Mouse (Mus musculus): Measurements from ENCODE around the gene Tchp.

Tchp gene

DNA sequence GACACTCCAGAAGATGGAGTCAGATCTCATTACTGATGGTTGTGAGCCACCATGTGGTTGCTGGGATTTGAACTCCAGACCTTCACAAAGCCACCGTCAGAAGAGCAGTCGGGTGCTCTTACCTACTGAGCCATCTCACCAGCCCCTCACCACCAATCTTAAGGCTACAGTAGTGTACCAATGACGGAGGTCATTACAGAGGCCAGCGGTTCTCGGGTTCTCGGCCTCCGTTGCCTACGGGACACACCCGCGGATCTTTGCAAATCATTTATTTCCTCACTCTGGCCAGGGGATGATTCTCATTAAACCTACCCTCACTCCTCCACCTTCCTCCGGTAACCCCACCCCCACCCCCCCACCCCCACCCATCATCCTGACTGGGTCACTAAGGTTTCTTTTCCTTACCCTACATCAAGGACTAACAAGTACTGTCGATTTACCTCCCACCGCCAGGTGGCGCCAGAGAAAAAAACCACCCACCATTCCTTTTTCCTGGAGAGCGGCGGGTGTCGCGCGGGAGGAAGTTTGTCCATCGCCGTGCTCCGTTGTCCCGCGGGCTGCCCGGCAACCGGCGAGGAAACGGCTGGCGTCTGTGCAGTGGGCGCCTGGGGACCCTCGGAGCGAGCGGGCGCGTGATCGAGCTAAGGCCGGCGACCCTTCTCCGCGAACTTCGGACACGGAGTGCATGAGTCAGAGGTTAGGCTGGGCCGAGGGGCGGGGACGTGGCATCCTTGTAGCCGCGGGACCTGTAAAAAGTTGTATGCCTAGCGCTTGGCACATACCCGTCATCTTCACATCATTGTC, at the start of gene Tchp:
Gene Tchp (plus strand): TSS at position 496 of the 804 bp plus-strand sequence.
- DNase-seq = peak; percentile 97 to 98

DNA sequence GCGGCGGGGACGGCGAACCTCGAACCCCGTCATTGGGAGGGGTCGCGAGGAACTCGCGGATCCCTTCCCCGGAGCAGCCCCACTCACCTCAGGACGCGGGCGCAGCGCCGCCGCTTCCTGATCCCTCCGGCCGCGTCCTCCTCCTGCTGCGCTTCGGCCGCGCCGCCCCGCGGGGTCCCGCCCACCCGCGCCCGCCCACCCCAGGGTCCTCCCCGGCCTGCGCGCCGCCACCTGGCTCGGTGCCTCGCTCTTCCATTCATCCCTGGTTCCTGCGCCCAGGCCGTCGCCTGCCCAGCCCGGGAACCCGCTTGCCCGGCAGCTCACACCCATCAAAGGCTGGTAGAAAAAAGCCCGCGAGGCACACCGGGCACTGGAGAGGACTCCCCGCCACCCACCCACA, 49.3 kb upstream of the Tchp start, which contains the start of gene Trpv4:
Gene Trpv4 (minus strand): TSS at position 167 of the 400 bp plus-strand sequence.
- DNase-seq = no peak

DNA sequence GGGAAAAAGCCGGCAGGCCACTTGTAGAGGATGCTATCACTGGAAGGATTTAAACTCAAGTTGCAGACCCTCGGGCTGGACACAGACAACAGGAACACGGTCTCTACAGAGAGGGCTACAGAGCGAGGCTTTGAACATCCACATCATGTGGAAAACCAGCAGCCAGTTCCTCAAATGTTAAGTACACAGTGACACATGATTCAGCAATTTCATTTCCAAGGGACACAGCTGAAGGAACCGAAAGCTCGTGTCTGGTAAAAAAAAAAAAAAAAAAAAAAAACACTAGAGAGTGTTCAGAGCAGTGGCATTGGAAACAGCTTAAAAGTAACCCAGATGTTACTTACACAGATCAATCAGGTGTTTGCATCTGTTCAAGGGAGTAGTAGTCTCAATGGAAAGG, 46.5 kb upstream of the Tchp start:
- DNase-seq = no peak

DNA sequence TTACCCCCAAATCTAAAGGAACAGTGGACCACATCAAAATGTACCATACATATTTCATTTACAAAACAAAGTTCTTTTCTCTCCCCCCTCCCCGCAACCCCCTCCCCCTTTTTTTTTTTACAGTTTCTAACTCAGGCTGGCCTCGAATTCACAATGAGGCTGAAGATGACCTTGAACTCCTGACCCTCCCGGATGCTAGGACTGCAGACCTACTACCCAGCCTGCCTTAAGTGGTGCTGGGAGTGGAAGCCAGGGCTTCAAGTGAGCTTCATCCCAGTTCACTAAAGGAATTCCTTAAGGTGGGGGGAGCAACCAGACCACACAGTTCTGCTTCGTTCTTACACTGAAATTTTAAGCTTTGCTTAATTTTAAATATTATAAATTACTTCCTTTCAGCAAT, 43.4 kb upstream of the Tchp start:
- no peak for DNase-seq

DNA sequence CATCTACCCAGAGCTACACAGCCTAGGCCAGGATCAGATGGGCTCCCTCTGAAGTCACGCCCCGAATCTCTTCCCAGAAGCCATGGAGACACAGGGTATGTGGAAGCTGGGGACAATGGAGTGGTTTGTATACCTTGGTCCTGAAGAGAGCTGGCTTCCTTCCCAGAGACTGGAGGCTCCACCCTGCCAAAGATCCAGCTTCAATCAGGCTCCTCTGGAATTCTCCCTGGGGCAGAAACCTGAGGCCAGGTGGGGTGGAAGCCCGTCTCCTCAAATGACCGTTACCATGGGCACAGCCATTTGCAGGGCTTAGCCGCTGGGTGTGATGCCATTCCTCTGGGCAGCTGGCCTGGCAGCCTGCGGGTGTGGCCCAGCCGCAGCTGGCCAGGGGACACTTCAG, 42.8 kb upstream of the Tchp start:
- no peak for DNase-seq

DNA sequence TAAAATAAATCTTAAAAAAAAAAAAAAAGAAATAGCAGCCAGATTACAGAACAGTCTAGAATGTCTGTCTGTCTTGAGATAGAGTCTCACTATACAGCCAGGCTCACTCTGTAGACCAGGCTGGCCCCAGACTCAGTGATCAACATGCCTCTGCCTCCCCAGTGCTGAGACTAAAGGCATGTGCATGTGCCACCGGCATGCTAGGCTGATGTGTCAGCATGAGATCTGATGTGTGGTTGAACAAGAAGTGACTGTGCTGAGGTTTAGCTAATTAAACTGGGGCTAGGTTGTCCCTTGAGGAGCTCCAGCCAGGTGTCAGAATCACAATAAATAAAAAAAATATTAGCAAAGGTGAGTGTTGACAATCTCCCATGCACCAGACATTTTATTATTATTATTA, 40.9 kb upstream of the Tchp start:
- DNase-seq = no peak

DNA sequence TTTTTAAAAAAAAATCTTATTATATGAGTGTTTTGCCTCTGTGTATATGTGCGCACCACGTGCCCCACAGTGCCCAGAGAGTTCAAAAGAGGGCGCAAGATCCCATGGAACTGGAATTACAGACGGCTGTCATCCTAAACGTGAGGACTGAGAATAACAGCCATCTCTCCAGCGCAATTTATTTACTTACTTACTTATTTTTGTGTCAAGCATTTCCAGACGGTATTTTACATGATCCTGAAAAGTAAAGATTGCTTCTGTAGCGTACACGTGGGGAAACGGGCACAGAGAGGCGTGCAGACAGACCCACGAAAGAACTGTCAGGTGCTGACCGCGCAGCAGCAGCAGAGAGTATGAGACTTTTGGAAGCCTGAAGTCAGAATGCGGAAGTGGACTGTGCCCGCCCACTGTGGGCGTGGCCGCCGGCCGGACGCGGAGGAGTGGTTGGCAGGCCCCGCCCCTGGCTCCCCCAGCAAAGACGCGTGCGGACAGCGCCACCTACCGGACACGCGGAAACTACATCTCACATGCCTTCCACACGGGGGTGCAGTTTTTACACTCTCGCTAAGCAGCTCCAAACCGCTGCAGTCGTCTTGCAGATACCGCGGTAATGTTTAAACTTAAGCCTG, 40.2 kb upstream of the Tchp start:
- peak; percentile 98 to 99 for DNase-seq

DNA sequence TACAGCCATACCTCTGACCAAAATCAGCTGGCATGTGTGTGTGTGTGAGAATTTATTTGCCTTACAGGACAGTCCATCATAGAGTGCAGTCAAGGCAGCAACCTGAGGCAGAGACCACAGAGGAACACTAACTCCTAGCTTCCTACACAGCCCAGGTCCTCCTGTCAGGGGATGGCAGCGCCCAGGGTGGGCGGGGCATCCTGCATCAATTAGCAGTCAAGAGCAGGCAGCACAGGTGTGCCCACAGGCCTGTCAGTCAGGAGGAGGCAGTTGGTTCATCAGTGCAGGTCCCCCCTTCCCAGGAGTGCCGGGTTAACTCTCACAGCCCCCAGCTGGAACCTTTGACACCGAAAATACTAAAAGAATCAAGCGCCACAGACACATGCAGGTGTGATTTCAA, 38.5 kb upstream of the Tchp start:
- DNase-seq = no peak

DNA sequence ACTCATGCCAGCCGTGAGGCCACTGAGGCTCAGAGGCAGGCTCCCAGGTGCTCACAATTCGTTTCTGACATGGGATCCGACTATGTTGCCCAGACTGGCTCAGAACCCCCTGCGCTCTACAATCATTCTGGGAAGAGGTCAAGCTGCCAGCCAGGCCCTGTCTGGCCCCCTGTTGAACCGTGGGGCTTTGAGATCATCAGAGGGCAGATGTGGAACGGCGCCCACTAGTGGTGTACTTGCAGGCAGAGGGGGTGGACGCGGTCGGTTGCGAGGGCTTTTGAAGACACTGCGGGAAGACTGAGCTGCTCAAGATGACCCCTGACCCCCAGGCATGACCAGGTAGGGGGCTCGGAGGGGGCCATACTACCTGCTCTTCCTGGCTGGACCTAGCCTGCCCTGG, 34.4 kb upstream of the Tchp start:
- DNase-seq = no peak

DNA sequence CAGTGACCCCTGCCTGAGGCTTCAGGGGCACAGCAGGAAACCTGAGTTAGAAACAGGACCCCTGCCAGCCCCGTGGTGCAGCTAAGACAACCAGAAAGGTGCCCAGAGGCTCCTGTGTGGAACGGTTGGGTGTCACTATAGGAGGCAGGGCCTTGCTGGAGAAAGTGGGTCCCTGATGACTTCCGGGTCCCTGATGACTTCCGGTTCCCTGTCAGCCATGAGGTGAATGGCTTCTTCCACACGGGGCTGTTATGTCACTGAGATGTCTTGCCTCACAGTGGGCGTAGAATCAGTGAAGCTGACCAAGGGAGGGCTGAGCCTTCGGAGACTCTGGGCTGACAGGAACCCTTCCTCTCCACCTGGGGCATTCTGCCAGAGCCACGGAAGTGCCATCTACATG, 33.0 kb upstream of the Tchp start:
- no peak for DNase-seq

DNA sequence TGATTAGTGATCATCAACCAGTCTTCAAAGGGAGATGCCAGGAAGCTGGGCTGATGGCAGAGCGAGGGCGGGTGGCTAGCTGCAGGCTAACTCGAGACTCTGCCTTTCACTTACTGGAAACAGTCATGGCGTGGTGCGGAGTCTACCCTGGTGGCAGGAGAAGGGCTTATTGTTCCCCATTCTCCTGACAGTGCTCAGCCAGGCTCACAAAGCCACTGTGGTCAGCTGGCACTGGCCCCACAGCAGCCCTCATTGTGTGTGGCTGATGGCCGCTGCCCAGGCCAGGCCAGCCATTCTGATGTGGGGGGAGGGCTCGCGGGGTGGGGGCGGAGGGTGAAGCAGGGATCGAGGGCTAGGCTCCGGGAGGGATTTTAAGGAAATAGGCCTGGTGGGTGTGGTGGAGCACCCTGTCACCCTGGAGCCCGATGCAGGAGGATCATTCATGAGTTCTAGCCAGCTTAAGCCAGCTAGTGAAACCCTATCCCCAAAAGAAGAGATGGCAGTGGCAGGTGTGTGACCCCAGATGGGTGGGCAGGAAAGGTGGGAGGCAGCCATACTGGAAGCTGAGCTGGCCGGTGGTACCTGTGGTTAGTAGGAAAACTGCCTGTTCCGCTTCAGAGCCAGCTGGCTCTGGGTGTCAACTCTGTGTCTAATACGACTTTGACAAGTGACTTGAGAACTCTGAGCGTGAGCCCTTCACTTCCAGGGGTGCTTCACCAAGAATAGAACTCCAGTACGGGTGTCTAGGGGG, 27.5 kb upstream of the Tchp start:
- no peak for DNase-seq

DNA sequence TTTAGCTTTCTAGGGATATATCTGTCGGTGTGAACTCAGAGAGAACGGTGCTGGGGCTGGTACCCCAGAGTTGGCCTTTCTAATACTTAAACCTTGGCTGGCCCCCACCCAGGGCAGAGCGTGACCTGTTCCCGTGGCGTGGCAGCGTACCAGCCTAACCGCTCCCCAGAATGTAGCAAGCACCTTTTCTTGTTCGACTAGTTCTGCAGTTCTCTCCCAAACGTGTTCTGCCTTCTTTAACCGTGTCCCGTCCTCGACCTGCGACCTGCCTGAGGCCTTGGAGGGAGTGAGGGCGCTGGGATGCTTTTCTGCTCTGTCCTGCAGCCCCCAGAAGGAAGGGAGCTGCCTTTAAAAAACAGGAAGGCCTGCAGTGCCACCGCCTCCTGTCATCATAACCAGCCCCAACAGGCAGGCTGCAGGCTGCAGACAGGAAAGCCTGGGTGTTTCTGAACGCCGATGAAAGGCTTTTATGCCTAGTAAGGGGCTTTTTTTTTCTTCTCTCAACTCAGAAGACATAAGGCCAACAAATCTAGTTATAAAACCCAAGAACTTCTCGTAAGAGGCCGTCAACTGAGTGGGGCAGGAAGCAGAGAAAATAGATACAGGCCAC, 26.8 kb upstream of the Tchp start:
- no peak for DNase-seq

DNA sequence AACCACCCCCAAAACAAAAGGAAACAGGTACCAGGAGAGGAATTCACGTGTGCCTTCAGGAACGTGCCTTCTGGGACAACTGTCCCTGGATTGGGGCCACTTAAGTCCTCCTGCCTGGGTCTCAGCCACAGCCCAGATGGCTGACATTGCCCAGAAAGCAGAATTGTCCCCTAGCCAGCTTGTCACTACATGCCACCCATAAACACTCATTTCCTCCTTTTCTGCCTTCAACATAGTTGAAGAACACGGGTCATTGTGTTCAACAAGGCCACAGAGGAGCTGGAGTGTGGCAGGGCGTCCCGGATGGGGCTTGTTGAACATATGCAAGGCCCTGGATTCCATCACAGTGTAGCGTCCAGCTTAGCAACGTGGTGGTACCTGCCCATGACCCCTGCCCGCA, 25.8 kb upstream of the Tchp start:
- DNase-seq = peak; percentile 67 to 71

DNA sequence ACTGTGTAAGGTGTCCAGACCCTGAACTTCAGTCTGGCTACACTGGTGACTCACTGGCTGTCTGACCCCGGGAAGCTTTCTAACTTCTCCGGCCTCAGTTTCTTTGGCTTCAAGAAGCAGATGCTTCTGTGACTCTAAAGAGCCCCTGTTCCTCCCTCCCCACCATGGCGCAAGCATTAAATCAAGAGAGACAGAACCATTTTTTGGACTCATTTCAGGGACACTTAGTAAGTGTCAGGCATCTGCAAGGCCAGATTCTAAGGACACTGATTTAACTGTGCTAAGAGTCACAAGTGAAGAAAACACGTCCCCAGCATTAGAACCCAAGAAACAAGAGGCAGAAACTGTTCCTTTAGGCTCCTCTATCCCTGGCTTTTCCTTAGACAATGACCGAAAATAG, 21.6 kb upstream of the Tchp start:
- DNase-seq = no peak

DNA sequence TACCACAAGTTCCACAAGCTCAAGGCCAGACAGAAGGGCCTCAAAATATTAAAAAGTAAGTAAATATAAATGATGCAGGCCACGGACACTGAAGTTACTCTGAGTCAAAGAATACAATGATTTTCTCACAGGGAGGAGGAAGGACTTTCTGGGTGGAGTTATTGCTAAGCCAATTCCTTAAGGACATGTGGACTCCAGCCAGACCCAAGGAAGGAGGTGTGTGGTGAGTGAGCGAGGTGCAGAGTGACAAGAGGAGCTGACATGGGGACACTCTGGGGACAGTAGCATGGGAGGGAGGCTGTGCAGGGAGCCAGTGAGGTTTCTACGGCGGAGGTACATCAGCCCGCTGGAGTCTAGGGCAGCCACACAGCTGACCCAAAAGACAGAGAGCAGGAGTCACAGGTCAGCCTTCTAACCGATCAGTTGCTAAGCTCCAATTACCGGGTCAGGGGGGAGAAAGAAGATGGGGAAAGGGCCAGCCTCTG, 20.8 kb upstream of the Tchp start:
- no peak for DNase-seq

DNA sequence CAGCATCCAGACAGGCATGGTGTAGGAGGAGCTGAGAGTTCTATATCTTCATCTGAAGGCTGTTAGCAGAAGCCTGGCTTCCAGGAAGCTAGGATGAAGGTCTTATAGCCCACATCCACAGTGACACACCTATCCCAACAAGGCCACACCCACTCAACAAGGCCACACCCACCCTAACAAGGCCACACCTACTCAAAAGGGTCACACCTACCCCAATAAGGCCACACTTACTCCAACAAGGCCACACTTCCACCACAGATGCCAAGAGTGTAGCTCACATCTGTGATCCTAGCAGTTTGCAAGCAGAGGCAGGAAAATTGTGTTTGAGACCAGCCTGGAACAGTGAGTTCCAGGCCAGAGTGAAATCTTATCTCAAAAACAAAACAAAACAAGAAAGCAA, 19.7 kb upstream of the Tchp start:
- no peak for DNase-seq

DNA sequence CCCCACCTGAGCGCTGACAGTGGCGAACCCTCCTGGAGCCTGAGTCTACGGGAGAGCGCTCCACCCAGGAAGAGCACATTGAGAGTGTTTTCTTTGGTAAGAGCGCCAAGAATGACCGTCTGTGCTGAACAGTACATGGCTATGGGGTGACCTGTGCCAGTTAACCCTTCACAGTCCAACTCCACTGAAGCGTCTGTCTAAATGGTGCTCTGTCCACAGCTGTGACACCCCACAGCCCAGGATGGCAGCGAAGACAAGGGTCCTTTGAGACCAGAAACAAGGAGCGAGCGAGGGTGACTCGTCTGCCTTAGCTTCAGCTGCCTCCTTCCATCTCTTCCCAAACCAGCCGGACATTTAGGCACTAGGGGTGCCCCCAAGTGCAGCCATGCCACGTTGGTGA, 18.9 kb upstream of the Tchp start:
- DNase-seq = no peak

DNA sequence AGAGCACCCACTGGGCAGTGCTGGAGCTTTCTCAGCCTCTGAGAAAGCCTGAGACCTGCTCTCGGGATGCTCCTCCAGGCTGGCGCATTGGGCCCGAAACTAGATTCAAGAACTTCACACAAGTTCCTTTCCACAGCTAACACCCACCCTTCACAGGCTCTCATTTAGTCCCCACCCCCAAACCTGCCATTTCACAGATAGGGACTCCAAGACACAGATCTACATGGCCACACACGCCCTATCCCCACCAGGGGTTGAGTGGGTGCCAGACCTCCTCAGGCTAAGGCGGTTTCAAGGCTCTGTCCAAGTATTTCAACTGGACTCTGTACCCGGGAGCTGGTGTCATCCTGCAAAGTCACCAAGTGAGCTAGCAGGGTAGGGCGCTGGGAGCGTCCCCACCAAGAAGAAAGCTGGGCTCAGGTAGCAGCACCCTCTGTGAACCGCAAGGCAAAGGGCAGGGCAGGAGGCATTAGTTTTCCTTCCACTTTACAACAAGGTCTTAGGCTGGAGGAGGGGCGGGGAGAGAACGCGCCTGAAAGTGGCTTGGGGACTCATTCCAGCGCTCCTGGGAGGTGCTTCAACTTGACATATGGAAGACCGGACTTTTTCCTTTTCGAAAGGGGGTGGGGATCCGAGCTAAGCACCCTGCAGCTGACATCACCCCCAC, 17.7 kb upstream of the Tchp start:
- no peak for DNase-seq

DNA sequence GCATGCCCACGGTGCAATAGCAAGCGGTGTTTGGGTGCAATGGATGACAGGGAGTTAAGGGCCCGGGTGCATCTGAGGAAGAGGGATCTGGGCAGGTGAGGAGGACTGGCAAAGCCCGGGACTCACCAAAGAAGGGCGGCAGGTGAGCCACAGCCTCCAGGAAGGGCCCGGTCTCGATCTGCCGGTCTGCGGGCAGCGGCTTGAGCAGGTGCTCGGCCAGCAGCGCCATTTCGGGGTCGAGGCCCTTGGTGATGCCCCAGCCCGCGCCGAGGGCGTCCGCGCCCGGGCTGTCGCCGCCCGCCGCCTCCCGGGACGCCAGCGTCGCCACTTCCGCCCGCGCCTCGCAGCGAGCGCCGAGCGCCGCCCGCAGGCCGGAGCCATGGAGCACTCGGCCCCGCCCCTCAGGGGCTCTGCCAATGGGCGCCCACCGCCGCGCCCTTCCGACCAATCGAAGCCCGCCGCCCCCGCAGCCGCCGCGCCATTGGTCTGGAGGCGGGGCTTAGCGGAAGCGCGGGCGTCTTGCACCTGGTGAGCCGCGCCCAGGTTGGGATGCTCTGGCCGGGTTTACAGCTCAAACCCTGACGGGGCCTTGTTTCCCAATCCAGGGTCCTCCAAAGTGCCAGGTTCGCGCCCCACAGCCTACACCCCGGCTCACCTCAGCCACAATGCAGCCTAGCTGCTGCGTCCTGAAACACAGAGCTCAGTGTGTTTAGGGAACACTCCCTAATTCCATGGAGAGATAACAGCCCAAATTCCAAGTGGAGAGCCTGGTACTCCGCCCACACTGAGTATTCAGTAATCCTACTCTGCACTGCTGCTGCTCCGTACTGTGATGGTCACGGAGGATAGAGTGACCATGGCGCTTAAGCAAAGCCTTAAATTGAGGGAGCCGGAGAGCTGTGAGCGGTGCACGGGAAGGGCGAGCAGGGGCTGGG, 16.7 kb upstream of the Tchp start, which contains the start of gene Gltp:
Gene Gltp (minus strand): TSS at position 352 of the 935 bp plus-strand sequence.
- peak; percentile 92 to 96 for DNase-seq

DNA sequence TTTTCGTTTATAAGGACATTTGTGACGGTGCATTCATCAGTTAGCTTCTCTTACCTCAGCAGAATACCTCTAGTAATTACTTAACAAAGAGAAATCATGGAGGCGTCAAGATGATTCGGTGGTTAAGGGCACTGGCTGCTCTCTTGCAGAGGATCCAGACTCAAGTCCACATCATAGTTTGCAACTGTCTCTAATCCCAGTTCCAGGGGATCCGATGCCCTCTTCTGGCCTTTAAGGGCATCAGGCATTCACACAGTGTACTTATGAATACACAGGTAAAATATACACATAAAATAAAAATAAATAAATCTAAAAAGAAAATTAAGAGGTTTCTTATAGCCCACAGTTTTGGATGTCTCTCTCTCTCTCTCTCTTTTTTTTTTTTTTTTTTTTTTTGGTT, 11.8 kb upstream of the Tchp start:
- DNase-seq = no peak

DNA sequence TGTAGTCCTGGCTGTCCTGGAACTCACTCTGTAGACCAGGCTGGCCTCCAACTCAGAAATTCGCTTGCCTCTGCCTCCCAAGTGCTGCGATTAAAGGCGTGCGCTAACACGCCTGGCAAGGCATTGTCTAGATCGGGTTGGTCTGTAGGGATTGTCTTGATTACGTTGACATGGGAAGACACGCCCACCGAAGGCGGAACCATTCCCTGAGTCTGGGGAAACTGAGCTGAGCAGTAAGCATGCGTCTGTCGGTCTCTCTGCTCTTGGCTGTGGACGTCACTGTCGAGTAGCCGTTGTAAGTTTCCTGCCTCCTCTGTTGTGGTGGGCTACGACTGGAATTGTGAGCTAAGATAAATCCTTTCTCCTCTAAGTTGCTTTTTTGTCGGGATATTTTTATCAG, 10.6 kb upstream of the Tchp start:
- DNase-seq = no peak
